Mouse (Mus musculus): ENCODE data around the gene Fhit. TPM values are rescaled to one million over a fixed set of nuclear protein-coding genes. Genes with fewer than 3 reads are reported as not detected.

Gene Fhit
- polyA plus RNA-seq, 1 experiment from 2014 or later, result 21.4 TPM

GRCm38 (mm10) chr14:9990677-9991076 lies 1171.2 kb downstream of the Fhit start:
- no peak overlapping the region for H3K4me3 ChIP-seq (ENCODE audit: low read depth, low read length)
- H3K36me3 ChIP-seq (ENCODE audit: control insufficient read depth, insufficient read depth), result no peaks in the 10 kb centered on the region
- no peak for TF ChIP-seq CTCF (IDR thresholded peaks at IDR 0.05; ENCODE audit: low read depth)
- H3K9me3 ChIP-seq (ENCODE audit: control insufficient read depth), result no peaks in the 10 kb centered on the region
- H3K27ac ChIP-seq (ENCODE audit: low read depth, low read length), result no peak overlapping the region
- 63% methylated on average over 1 of the region's 1 CpGs for WGBS
- no peaks in the 10 kb centered on the region for H3K4me1 ChIP-seq (replicated peaks; ENCODE audit: control insufficient read depth, insufficient read depth, low read length)
- no peak overlapping the region for H3K4me2 ChIP-seq (replicated peaks; ENCODE audit: low read depth)
- peak; percentile 51; the same call in 1 of the 2 replicates for ATAC-seq
- no peaks in the 10 kb centered on the region for H3K27me3 ChIP-seq (replicated peaks; ENCODE audit: control insufficient read depth, insufficient read depth, low read length)
- H3K9ac ChIP-seq (ENCODE audit: low read depth, low read length), result no peak overlapping the region

- Histone ChIP-seq H3K9ac (ENCODE audit: low read depth, low read length) (no peak overlapping the region), H3K36me3 (ENCODE audit: control insufficient read depth, insufficient read depth) (no peaks in the 10 kb centered on the region), H3K4me1 (replicated peaks; ENCODE audit: control insufficient read depth, insufficient read depth, low read length) (no peaks in the 10 kb centered on the region), H3K9me3 (ENCODE audit: control insufficient read depth) (no peaks in the 10 kb centered on the region), H3K4me3 (ENCODE audit: low read depth, low read length) (no peak overlapping the region), H3K27me3 (replicated peaks; ENCODE audit: control insufficient read depth, insufficient read depth, low read length) (no peaks in the 10 kb centered on the region), H3K4me2 (replicated peaks; ENCODE audit: low read depth) (no peak overlapping the region), H3K27ac (ENCODE audit: low read depth, low read length) (no peak overlapping the region)
- no peak for TF ChIP-seq CTCF (IDR thresholded peaks at IDR 0.05; ENCODE audit: low read depth)
- WGBS, result 50% methylated on average over 3 of the region's 3 CpGs
- no peak for ATAC-seq
These were observed 1184.8 kb downstream of the Fhit start for GRCm38 (mm10) chr14:9976934-9977510.

- ATAC-seq, result no peak
- H3K36me3 ChIP-seq (ENCODE audit: control insufficient read depth, insufficient read depth), result no peaks in the 10 kb centered on the region
- no peaks in the 10 kb centered on the region for H3K4me1 ChIP-seq (replicated peaks; ENCODE audit: control insufficient read depth, insufficient read depth, low read length)
- H3K27ac ChIP-seq (ENCODE audit: low read depth, low read length), result no peak overlapping the region
- H3K9me3 ChIP-seq (ENCODE audit: control insufficient read depth), result no peaks in the 10 kb centered on the region
- no peak overlapping the region for H3K4me3 ChIP-seq (ENCODE audit: low read depth, low read length)
- no peak overlapping the region for H3K9ac ChIP-seq (ENCODE audit: low read depth, low read length)
- TF ChIP-seq CTCF (IDR thresholded peaks at IDR 0.05; ENCODE audit: low read depth), result no peak
- no peak overlapping the region for H3K4me2 ChIP-seq (replicated peaks; ENCODE audit: low read depth)
- H3K27me3 ChIP-seq (replicated peaks; ENCODE audit: control insufficient read depth, insufficient read depth, low read length), result no peaks in the 10 kb centered on the region
- 68% methylated on average over 3 of the region's 3 CpGs for WGBS
These were observed 1187.4 kb downstream of the Fhit start for GRCm38 (mm10) chr14:9974402-9974801.

GRCm38 (mm10) chr14:9963853-9964252 lies 1198.0 kb downstream of the Fhit start:
- Histone ChIP-seq H3K9ac (ENCODE audit: low read depth, low read length) (no peak overlapping the region), H3K4me1 (replicated peaks; ENCODE audit: control insufficient read depth, insufficient read depth, low read length) (no peaks in the 10 kb centered on the region), H3K4me3 (ENCODE audit: low read depth, low read length) (no peak overlapping the region), H3K36me3 (ENCODE audit: control insufficient read depth, insufficient read depth) (no peaks in the 10 kb centered on the region), H3K27ac (ENCODE audit: low read depth, low read length) (no peak overlapping the region), H3K4me2 (replicated peaks; ENCODE audit: low read depth) (no peak overlapping the region), H3K27me3 (replicated peaks; ENCODE audit: control insufficient read depth, insufficient read depth, low read length) (no peaks in the 10 kb centered on the region), H3K9me3 (ENCODE audit: control insufficient read depth) (no peaks in the 10 kb centered on the region)
- TF ChIP-seq CTCF (IDR thresholded peaks at IDR 0.05; ENCODE audit: low read depth), result no peak
- ATAC-seq, result no peak
- 79% methylated on average over 3 of the region's 3 CpGs for WGBS

GRCm38 (mm10) chr14:9960396-9960795 lies 1201.4 kb downstream of the Fhit start:
- no peaks in the 10 kb centered on the region for H3K9me3 ChIP-seq (ENCODE audit: control insufficient read depth)
- 70% methylated on average over 2 of the region's 2 CpGs for WGBS
- no peak for ATAC-seq
- H3K36me3 ChIP-seq (ENCODE audit: control insufficient read depth, insufficient read depth), result no peaks in the 10 kb centered on the region
- TF ChIP-seq CTCF (IDR thresholded peaks at IDR 0.05; ENCODE audit: low read depth), result no peak
- H3K4me1 ChIP-seq (replicated peaks; ENCODE audit: control insufficient read depth, insufficient read depth, low read length), result no peaks in the 10 kb centered on the region
- no peaks in the 10 kb centered on the region for H3K27me3 ChIP-seq (replicated peaks; ENCODE audit: control insufficient read depth, insufficient read depth, low read length)
- H3K4me2 ChIP-seq (replicated peaks; ENCODE audit: low read depth), result no peak overlapping the region
- H3K27ac ChIP-seq (ENCODE audit: low read depth, low read length), result no peak overlapping the region
- H3K9ac ChIP-seq (ENCODE audit: low read depth, low read length), result no peak overlapping the region
- no peak overlapping the region for H3K4me3 ChIP-seq (ENCODE audit: low read depth, low read length)

GRCm38 (mm10) chr14:9899494-9899893 lies 1262.3 kb downstream of the Fhit start:
- no peak for ATAC-seq
- WGBS, result 73% methylated on average over 2 of the region's 2 CpGs
- no peak for TF ChIP-seq CTCF (IDR thresholded peaks at IDR 0.05; ENCODE audit: low read depth)

GRCm38 (mm10) chr14:9896556-9896955 lies 1265.3 kb downstream of the Fhit start:
- H3K4me1 ChIP-seq (replicated peaks; ENCODE audit: control insufficient read depth, insufficient read depth, low read length), result no peaks in the 10 kb centered on the region
- H3K4me3 ChIP-seq (ENCODE audit: low read depth, low read length), result no peak overlapping the region
- no peak for TF ChIP-seq CTCF (IDR thresholded peaks at IDR 0.05; ENCODE audit: low read depth)
- 96% methylated on average over 1 of the region's 1 CpGs for WGBS
- no peak for ATAC-seq
- no peaks in the 10 kb centered on the region for H3K36me3 ChIP-seq (ENCODE audit: control insufficient read depth, insufficient read depth)
- H3K9me3 ChIP-seq (ENCODE audit: control insufficient read depth), result no peaks in the 10 kb centered on the region
- H3K27me3 ChIP-seq (replicated peaks; ENCODE audit: control insufficient read depth, insufficient read depth, low read length), result no peaks in the 10 kb centered on the region
- H3K4me2 ChIP-seq (replicated peaks; ENCODE audit: low read depth), result no peak overlapping the region
- no peak overlapping the region for H3K9ac ChIP-seq (ENCODE audit: low read depth, low read length)
- H3K27ac ChIP-seq (ENCODE audit: low read depth, low read length), result no peak overlapping the region

More at GRCm38 (mm10) chr14:9899494-9899893, 1262.3 kb downstream of the Fhit start:
- no peak overlapping the region for H3K4me2 ChIP-seq (replicated peaks; ENCODE audit: low read depth)
- H3K4me3 ChIP-seq (ENCODE audit: low read depth, low read length), result no peak overlapping the region
- H3K4me1 ChIP-seq (replicated peaks; ENCODE audit: control insufficient read depth, insufficient read depth, low read length), result no peaks in the 10 kb centered on the region
- H3K27me3 ChIP-seq (replicated peaks; ENCODE audit: control insufficient read depth, insufficient read depth, low read length), result no peaks in the 10 kb centered on the region
- H3K36me3 ChIP-seq (ENCODE audit: control insufficient read depth, insufficient read depth), result no peaks in the 10 kb centered on the region
- H3K27ac ChIP-seq (ENCODE audit: low read depth, low read length), result no peak overlapping the region
- no peaks in the 10 kb centered on the region for H3K9me3 ChIP-seq (ENCODE audit: control insufficient read depth)
- H3K9ac ChIP-seq (ENCODE audit: low read depth, low read length), result no peak overlapping the region
